Mouse (Mus musculus) C2C12 (cell line): ENCODE measurements at regions not wholly inside any gene's neighbourhood (a gene's known extent, or its start where the extent isn't known, plus 50 kb on each side); places are given as distances from the start of the nearest gene placed in this dataset.

Source experiments
- H3K27me3 ChIP-seq: one replicate; pipeline ENCODE4 v1.6.1; 2011; ENCODE audit not compliant: control insufficient read depth, insufficient read depth, insufficient read length
- H3K36me3 ChIP-seq: one replicate; pipeline ENCODE4 v1.6.1; 2011; ENCODE audit not compliant: control insufficient read depth, insufficient read depth
- H3K4me3 ChIP-seq: one replicate; pipeline ENCODE4 v1.5.1; 2011; ENCODE audit warnings: mild to moderate bottlenecking, control low read depth; ENCODE audit not compliant: poor library complexity, insufficient read depth, severe bottlenecking
- H3K79me2 ChIP-seq: one replicate; pipeline ENCODE4 v1.6.1; 2011; ENCODE audit not compliant: control insufficient read depth, insufficient read depth
- H3K79me3 ChIP-seq: one replicate; pipeline ENCODE4 v1.6.1; 2011; ENCODE audit warnings: low read depth, control low read depth
- H3ac ChIP-seq: one replicate; pipeline ENCODE3; 2011; ENCODE audit warnings: low read depth; ENCODE audit not compliant: control insufficient read depth, insufficient read length
- CEBPB ChIP-seq: IDR thresholded peaks from one replicate; pipeline ENCODE4 v1.6.1; 2011; ENCODE audit warnings: low read depth, mild to moderate bottlenecking, control low read depth, moderate library complexity
- CTCF ChIP-seq: IDR thresholded peaks from one replicate; pipeline ENCODE4 v1.5.1; 2011; ENCODE audit not compliant: control insufficient read depth, insufficient read depth, insufficient read length
- FOSL1 ChIP-seq: IDR thresholded peaks from one replicate; pipeline ENCODE4 v1.8.0; 2011; ENCODE audit warnings: mild to moderate bottlenecking, low read length; ENCODE audit not compliant: poor library complexity, insufficient read depth, severe bottlenecking
- MAX ChIP-seq: IDR thresholded peaks from one replicate; pipeline ENCODE4 v1.6.1; 2011; ENCODE audit warnings: mild to moderate bottlenecking, control low read depth
- MYOD1 ChIP-seq: IDR thresholded peaks from one replicate; pipeline ENCODE4 v1.6.1; 2011; ENCODE audit warnings: low read depth; ENCODE audit not compliant: control insufficient read depth, insufficient read length
- MYOG ChIP-seq: IDR thresholded peaks from one replicate; pipeline ENCODE4 v1.6.1; 2011; ENCODE audit not compliant: control insufficient read depth, insufficient read length; ENCODE audit errors: extremely low read depth
- USF1 ChIP-seq: IDR thresholded peaks from one replicate; pipeline ENCODE4 v1.6.1; 2011; ENCODE audit warnings: low read depth, mild to moderate bottlenecking, control low read depth, moderate library complexity

- Histone ChIP-seq H3ac (no peak overlapping the region), H3K79me2 (no peaks in the 10 kb centered on the region), H3K36me3 (no peaks in the 10 kb centered on the region), H3K79me3 (no peaks in the 10 kb centered on the region), H3K4me3 (no peak overlapping the region), H3K27me3 (no peaks in the 10 kb centered on the region)
- no peak for TF ChIP-seq MYOD1
- no peak for TF ChIP-seq USF1
- no peak for TF ChIP-seq CTCF
- no peak for TF ChIP-seq MAX
- no peak for TF ChIP-seq CEBPB
- TF ChIP-seq FOSL1: no peak
- TF ChIP-seq MYOG: no peak
Observed at GRCm38 (mm10) chr4:84032505-84032904, 507.2 kb downstream of the Ccdc171 start.

DNA sequence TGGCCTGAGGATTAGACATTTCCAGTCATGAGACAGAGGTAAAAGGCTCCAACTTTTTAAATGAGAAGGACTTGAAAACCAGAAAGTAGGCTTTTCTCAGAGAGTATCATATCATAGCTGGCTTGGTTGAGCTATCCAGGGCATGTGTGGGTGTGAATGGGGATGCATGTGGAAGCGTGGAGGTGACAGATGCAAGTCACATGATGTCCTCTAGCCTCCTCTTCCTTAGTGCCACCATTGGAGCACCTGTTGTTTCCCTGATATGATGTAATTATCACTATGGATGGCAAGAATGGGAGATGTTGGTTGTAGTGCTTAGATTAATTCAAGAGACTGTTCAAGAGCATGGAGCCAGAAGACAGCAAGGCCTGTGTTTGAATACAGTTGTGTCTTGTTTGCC is 510.0 kb downstream of the Ccdc171 start:
- no peaks in the 10 kb centered on the region for H3K36me3 ChIP-seq
- no peaks in the 10 kb centered on the region for H3K27me3 ChIP-seq
- no peak overlapping the region for H3ac ChIP-seq
- H3K79me2 ChIP-seq: no peaks in the 10 kb centered on the region
- no peaks in the 10 kb centered on the region for H3K79me3 ChIP-seq
- no peak for TF ChIP-seq USF1
- TF ChIP-seq MYOD1: no peak
- no peak for TF ChIP-seq CTCF
- TF ChIP-seq MYOG: no peak
- TF ChIP-seq CEBPB: no peak
- no peak for TF ChIP-seq MAX
- no peak for TF ChIP-seq FOSL1
- H3K4me3 ChIP-seq: no peak overlapping the region

DNA sequence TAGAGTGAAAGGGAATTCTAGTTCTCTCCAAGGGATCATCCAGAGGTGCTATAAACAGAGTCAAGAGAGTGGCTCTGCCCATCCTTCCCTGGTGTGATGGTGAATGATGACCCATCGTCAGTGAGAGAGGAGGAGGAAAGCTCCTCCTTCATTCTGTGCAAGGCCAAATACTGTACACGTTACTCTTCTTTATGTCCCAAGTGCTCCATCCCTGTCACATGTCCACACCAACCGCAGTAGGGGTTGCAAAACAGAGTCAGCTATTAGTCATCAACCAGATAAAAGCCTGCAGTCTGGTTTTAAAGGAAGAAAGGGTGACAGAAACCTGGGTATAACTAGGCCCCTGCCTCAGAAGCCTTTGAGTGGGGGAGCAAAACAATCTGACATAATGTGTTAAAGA is 512.2 kb downstream of the Ccdc171 start:
- no peaks in the 10 kb centered on the region for H3K79me3 ChIP-seq
- no peak overlapping the region for H3ac ChIP-seq
- H3K27me3 ChIP-seq: no peaks in the 10 kb centered on the region
- no peaks in the 10 kb centered on the region for H3K79me2 ChIP-seq
- TF ChIP-seq MYOD1 (no peak), CTCF (no peak), MAX (no peak), USF1 (peak; percentile 94), CEBPB (peak; percentile 94), FOSL1 (peak; percentile 77), MYOG (no peak)
- no peaks in the 10 kb centered on the region for H3K36me3 ChIP-seq
- H3K4me3 ChIP-seq: no peak overlapping the region

DNA sequence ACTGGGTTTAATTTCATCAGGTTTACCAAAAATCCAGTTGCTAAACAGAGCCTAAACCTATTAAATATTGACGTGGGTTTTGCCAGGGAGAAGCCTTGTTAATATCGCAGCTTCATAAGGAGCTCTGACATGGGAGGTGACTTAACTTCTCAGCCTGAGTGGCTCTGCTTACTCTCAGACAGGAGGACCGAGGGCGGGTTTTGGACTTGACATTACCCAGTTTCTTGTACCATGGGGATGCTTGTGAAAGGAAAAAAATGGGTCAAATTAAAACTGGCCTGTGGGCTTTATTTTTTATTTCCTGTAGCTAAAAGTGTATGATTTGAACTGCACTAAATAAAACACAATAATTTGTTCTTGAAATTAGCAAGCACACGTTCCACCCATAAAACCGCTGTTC is 524.9 kb downstream of the Ccdc171 start:
- Histone ChIP-seq H3K79me2 (no peaks in the 10 kb centered on the region), H3K36me3 (no peaks in the 10 kb centered on the region), H3K79me3 (no peaks in the 10 kb centered on the region), H3K27me3 (no peaks in the 10 kb centered on the region), H3ac (no peak overlapping the region), H3K4me3 (no peak overlapping the region)
- TF ChIP-seq USF1 (no peak), CTCF (no peak), FOSL1 (no peak), MAX (no peak), MYOG (no peak), MYOD1 (no peak)

DNA sequence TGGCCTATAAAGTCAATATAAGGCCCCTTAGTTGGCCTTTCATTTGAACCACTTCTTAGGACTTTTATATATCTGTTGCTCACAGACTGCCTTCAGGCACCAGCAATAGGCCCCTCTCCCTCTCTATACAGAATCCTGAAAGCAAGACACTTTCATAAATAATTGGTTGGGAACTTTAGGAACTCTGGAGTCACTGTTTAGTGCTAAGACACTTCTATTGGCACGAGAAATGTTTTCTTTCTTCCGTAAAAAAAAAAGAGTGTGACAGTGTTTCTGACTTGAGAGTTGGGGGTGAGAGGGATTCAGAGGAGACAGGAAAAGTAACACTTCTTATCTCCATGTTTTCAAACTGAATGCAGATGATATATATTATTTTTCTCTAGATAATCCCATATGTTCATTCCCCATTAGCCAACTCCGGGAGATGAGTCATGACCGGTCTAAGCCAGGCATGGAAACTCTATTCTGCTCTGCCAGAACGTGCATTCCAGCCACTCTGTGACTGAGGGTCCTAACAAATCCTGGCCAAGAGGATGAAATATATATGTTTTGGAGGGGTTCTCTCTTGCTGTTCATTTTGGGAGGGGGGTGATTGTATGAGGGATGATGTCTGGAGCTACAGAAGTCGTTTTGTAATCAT is 531.6 kb downstream of the Ccdc171 start:
- Histone ChIP-seq H3K79me2 (no peaks in the 10 kb centered on the region), H3ac (no peak overlapping the region), H3K79me3 (no peaks in the 10 kb centered on the region), H3K4me3 (no peak overlapping the region), H3K27me3 (no peaks in the 10 kb centered on the region), H3K36me3 (no peaks in the 10 kb centered on the region)
- TF ChIP-seq MAX (no peak), CEBPB (no peak), MYOG (no peak), USF1 (no peak), CTCF (no peak), MYOD1 (no peak), FOSL1 (no peak)

- H3K4me3 ChIP-seq: no peak overlapping the region
- H3K36me3 ChIP-seq: no peaks in the 10 kb centered on the region
- no peak for TF ChIP-seq USF1
- no peak for TF ChIP-seq FOSL1
- no peak for TF ChIP-seq CTCF
- TF ChIP-seq MAX: no peak
- H3K79me2 ChIP-seq: no peaks in the 10 kb centered on the region
- H3ac ChIP-seq: no peak overlapping the region
- no peaks in the 10 kb centered on the region for H3K79me3 ChIP-seq
- no peaks in the 10 kb centered on the region for H3K27me3 ChIP-seq
Observed at GRCm38 (mm10) chr4:84060187-84060586, 534.8 kb downstream of the Ccdc171 start.
